Mouse (Mus musculus) lung, embryonic 14.5 days (tissue): ENCODE measurements around the gene H1foo. TPM values are rescaled to one million over a fixed set of nuclear protein-coding genes. Genes with fewer than 3 reads are reported as not detected.
A peak's percentile ranks its signal among the peaks of the same experiment; 100 is the strongest.

Experiments
- ATAC-seq: fragments of 200-750 bp; cut with Nextera tagmentation; 2 replicates; pipeline ENCODE4 v1.8.0; 2017; ENCODE audit warnings: mild to moderate bottlenecking, moderate TSS enrichment, moderate library complexity; ENCODE audit not compliant: insufficient read depth
- DNase-seq: peaks from one replicate; pipeline ENCODE4 v3.0.0-alpha.2; 2015
- H3K27ac ChIP-seq: fragments of 300-500 bp; sonication (generic); 2 replicates; pipeline ENCODE4 v1.5.1; 2014; ENCODE audit warnings: low read depth, mild to moderate bottlenecking, moderate library complexity
- H3K27me3 ChIP-seq: fragments of 300-500 bp; sonication (generic); 2 replicates; pipeline ENCODE4 v1.6.1; 2014; ENCODE audit warnings: low read length, control low read depth; ENCODE audit not compliant: insufficient read depth
- H3K36me3 ChIP-seq: fragments of 300-500 bp; sonication (generic); 2 replicates; pipeline ENCODE4 v1.6.1; 2014; ENCODE audit warnings: control low read depth; ENCODE audit not compliant: insufficient read depth
- H3K4me1 ChIP-seq: fragments of 300-500 bp; sonication (generic); 2 replicates; pipeline ENCODE4 v1.6.1; 2014; ENCODE audit warnings: antibody characterized with exemption, control low read depth; ENCODE audit not compliant: insufficient read depth
- H3K4me2 ChIP-seq: fragments of 300-500 bp; sonication (generic); 2 replicates; pipeline ENCODE4 v1.6.1; 2014; ENCODE audit warnings: mild to moderate bottlenecking
- H3K4me3 ChIP-seq: fragments of 300-500 bp; sonication (generic); 2 replicates; pipeline ENCODE4 v1.5.1; 2014; ENCODE audit warnings: low read depth, low read length
- H3K9ac ChIP-seq: fragments of 300-500 bp; sonication (generic); 2 replicates; pipeline ENCODE4 v1.6.1; 2014
- H3K9me3 ChIP-seq: fragments of 300-500 bp; sonication (generic); 2 replicates; pipeline ENCODE4 v1.6.1; 2016; ENCODE audit warnings: low read depth, low read length, control low read depth
- CTCF ChIP-seq: IDR thresholded peaks from 2 replicates; pipeline ENCODE4 v1.5.1; 2016; ENCODE audit warnings: antibody characterized with exemption, low read depth
- WGBS: fragments of 180-500 bp; shearing (Covaris S2); extraction: QIAGEN DNeasy Blood & Tissue Kit; methylation state at CpG from one replicate; pipeline ENCODE4 v1.1.7; 2014; 5-methylcytosine and 5-hydroxymethylcytosine counted together
- polyA plus RNA-seq: library from polyadenylated mRNA; unstranded; fragments of >200 nt; fragmentation: Nextera tagmentation; extraction: Ambion mirVana; gene quantifications from 2 replicates; pipeline ENCODE4 v1.2.1, GENCODE M21; 2014

H1foo gene
- polyA plus RNA-seq, 1 experiment from 2014 or later: not detected

DNA sequence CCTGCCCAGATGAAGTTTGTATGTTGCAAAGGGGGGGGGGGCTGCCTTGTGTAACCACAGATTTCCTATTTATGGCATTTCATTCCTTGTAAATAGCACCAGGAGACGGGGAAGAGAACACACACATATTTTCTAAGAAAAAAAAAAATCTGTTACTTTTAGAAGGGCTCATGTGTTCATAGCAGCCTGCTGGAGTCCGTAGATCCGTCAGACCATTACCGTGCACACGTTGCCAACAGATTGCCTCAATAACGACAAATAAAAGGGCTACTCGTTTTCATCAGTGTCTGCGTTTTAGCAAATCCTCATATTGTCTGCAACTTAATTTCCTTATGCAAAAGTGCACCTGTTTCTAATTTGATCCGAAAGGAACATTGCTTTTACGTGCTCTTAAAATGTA is 18.3 kb upstream of the H1foo start:
- no peak for DNase-seq
- Histone ChIP-seq H3K4me2 (no peak overlapping the region), H3K36me3 (no peaks in the 10 kb centered on the region), H3K4me3 (no peak overlapping the region), H3K27ac (no peak overlapping the region), H3K27me3 (no peaks in the 10 kb centered on the region), H3K9me3 (no peaks in the 10 kb centered on the region), H3K9ac (no peak overlapping the region), H3K4me1 (peaks cover 12% of the 10 kb centered on the region)
- no peak for TF ChIP-seq CTCF
- WGBS: 73% methylated on average over 10 of the region's 10 CpGs
- no peak for ATAC-seq

- Histone ChIP-seq H3K27ac (no peak overlapping the region), H3K9ac (no peak overlapping the region), H3K4me1 (peaks cover 12% of the 10 kb centered on the region), H3K9me3 (no peaks in the 10 kb centered on the region), H3K4me3 (no peak overlapping the region), H3K4me2 (no peak overlapping the region), H3K36me3 (no peaks in the 10 kb centered on the region), H3K27me3 (no peaks in the 10 kb centered on the region)
- no peak for TF ChIP-seq CTCF
- DNase-seq: no peak
- ATAC-seq: no peak
- WGBS: 82% methylated on average over 10 of the region's 10 CpGs
Measured at GRCm38 (mm10) chr6:115927292-115928242, 17.2 kb upstream of the H1foo start.

- Histone ChIP-seq H3K36me3 (no peaks in the 10 kb centered on the region), H3K27ac (no peak overlapping the region), H3K4me1 (peaks cover 4% of the 10 kb centered on the region), H3K9me3 (no peaks in the 10 kb centered on the region), H3K4me3 (no peak overlapping the region), H3K9ac (no peak overlapping the region), H3K4me2 (no peak overlapping the region), H3K27me3 (no peaks in the 10 kb centered on the region)
- whole genome bisulfite sequencing: 28% methylated on average over 5 of the region's 5 CpGs
- peak; percentile 59; the same call in 1 of the 2 replicates for ATAC-seq
- peak; percentile 57 for DNase-seq
- TF ChIP-seq CTCF: no peak
Measured at GRCm38 (mm10) chr6:115930018-115930417, 14.7 kb upstream of the H1foo start.

DNA sequence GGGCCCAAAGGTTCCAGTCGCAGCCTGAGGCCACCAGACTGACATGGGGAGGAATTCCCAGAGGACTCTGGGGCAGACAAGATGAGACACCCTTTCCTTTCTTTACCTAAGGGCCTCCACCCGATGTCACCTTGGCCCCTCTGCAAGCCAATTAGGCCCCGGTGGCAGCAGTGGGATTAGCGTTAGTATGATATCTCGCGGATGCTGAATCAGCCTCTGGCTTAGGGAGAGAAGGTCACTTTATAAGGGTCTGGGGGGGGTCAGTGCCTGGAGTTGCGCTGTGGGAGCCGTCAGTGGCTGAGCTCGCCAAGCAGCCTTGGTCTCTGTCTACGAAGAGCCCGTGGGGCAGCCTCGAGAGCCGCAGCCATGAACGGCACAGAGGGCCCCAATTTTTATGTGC is 13.1 kb upstream of the H1foo start, which contains the start of gene Rho:
Gene Rho (plus strand): TSS at position 110 of the 400 bp plus-strand sequence.
- Histone ChIP-seq H3K4me3 (no peak within 1 kb of the TSS), H3K36me3 (no peaks in the 10 kb centered on the region), H3K27me3 (no peaks in the 10 kb centered on the region), H3K9me3 (no peaks in the 10 kb centered on the region), H3K4me1 (0 out of 2 replicates have a peak, but pooled peaks cover 3% of the 10 kb centered on the region), H3K9ac (no peak within 1 kb of the TSS), H3K4me2 (no peak within 1 kb of the TSS), H3K27ac (no peak within 1 kb of the TSS)
- no peak for DNase-seq
- TF ChIP-seq CTCF: no peak
- no peak for ATAC-seq
- 87% methylated on average over 14 of the region's 14 CpGs for WGBS

DNA sequence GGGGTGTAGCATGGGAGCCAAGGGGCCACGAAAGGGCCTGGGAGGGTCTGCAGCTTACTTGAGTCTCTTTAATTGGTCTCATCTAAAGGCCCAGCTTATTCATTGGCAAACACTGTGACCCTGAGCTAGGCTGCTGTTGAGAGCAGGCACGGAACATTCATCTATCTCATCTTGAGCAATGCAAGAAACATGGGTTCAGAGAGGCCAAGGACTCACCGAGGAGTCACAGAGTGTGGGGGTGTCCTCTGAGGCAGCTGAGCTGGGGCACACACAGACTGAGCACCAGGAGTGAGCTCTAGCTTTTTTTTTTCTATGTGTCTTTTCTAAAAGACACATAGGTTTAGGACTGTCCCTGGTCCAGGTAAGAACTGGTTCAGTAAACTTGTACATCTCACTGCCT is 12.3 kb upstream of the H1foo start:
- Histone ChIP-seq H3K4me1 (0 out of 2 replicates have a peak, but pooled peaks cover 3% of the 10 kb centered on the region), H3K4me3 (no peak overlapping the region), H3K27me3 (no peaks in the 10 kb centered on the region), H3K9me3 (no peaks in the 10 kb centered on the region), H3K4me2 (no peak overlapping the region), H3K9ac (no peak overlapping the region), H3K36me3 (no peaks in the 10 kb centered on the region), H3K27ac (no peak overlapping the region)
- ATAC-seq: no peak
- DNase-seq: no peak
- 81% methylated on average over 3 of the region's 3 CpGs for WGBS
- TF ChIP-seq CTCF: no peak

- H3K36me3 ChIP-seq: no peaks in the 10 kb centered on the region
- no peaks in the 10 kb centered on the region for H3K4me1 ChIP-seq
- 75% methylated on average over 8 of the region's 8 CpGs for WGBS
- H3K4me2 ChIP-seq: no peak overlapping the region
- H3K27me3 ChIP-seq: no peaks in the 10 kb centered on the region
- TF ChIP-seq CTCF: no peak
- no peak overlapping the region for H3K27ac ChIP-seq
- ATAC-seq (no peak), DNase-seq (no peak)
- H3K9me3 ChIP-seq: no peaks in the 10 kb centered on the region
- H3K9ac ChIP-seq: no peak overlapping the region
- no peak overlapping the region for H3K4me3 ChIP-seq
Measured at GRCm38 (mm10) chr6:115935544-115935943, 9.2 kb upstream of the H1foo start.

GRCm38 (mm10) chr6:115938011-115938410 is 6.7 kb upstream of the H1foo start:
- ATAC-seq: no peak
- Histone ChIP-seq H3K9me3 (no peaks in the 10 kb centered on the region), H3K27me3 (no peaks in the 10 kb centered on the region), H3K4me1 (no peaks in the 10 kb centered on the region), H3K4me3 (no peak overlapping the region), H3K4me2 (no peak overlapping the region), H3K9ac (no peak overlapping the region), H3K36me3 (no peaks in the 10 kb centered on the region), H3K27ac (no peak overlapping the region)
- 79% methylated on average over 2 of the region's 2 CpGs for WGBS
- TF ChIP-seq CTCF: no peak
- DNase-seq: no peak
